Mouse (Mus musculus) midbrain, embryonic 12.5 days (tissue): ENCODE data around the gene Sec14l1. TPM values are rescaled to one million over a fixed set of nuclear protein-coding genes. Genes with fewer than 3 reads are reported as not detected.

ENCODE experiments used
- ATAC-seq: fragments of 200-750 bp; cut with Nextera tagmentation; 2 replicates; pipeline ENCODE4 v1.8.0; 2017; ENCODE audit warnings: low read depth, moderate TSS enrichment, moderate library complexity; ENCODE audit not compliant: low FRiP score
- H3K27ac ChIP-seq: fragments of 300-500 bp; sonication (generic); replicated peaks from 2 replicates; pipeline ENCODE4 v1.5.1; 2016; ENCODE audit warnings: mild to moderate bottlenecking
- H3K27me3 ChIP-seq: fragments of 300-500 bp; sonication (generic); 2 replicates; pipeline ENCODE4 v1.6.1; 2016; ENCODE audit warnings: mild to moderate bottlenecking
- H3K36me3 ChIP-seq: fragments of 300-500 bp; sonication (generic); 2 replicates; pipeline ENCODE4 v1.6.1; 2016
- H3K4me1 ChIP-seq: fragments of 300-500 bp; sonication (generic); 2 replicates; pipeline ENCODE4 v1.6.1; 2016
- H3K4me2 ChIP-seq: fragments of 300-500 bp; sonication (generic); replicated peaks from 2 replicates; pipeline ENCODE4 v1.6.1; 2016; ENCODE audit warnings: mild to moderate bottlenecking, moderate library complexity
- H3K4me3 ChIP-seq: fragments of 300-500 bp; sonication (generic); 2 replicates; pipeline ENCODE4 v1.5.1; 2016; ENCODE audit warnings: mild to moderate bottlenecking
- H3K9ac ChIP-seq: fragments of 300-500 bp; sonication (generic); replicated peaks from 2 replicates; pipeline ENCODE4 v1.6.1; 2016; ENCODE audit warnings: mild to moderate bottlenecking, moderate library complexity
- H3K9me3 ChIP-seq: fragments of 300-500 bp; sonication (generic); 2 replicates; pipeline ENCODE4 v1.6.1; 2016; ENCODE audit warnings: mild to moderate bottlenecking
- WGBS: fragments of 180-500 bp; shearing (Covaris S2); methylation state at CpG from one replicate; pipeline ENCODE4 v1.1.7; 2016; 5-methylcytosine and 5-hydroxymethylcytosine counted together
- polyA plus RNA-seq: library from polyadenylated mRNA; unstranded; fragments of >200 nt; fragmentation: Nextera tagmentation; extraction: Ambion mirVana; gene quantifications from 2 replicates; pipeline ENCODE4 v1.2.1, GENCODE M21; 2016

Sec14l1 gene
- polyA plus RNA-seq, 1 experiment from 2014 or later, result 63.7 TPM

DNA sequence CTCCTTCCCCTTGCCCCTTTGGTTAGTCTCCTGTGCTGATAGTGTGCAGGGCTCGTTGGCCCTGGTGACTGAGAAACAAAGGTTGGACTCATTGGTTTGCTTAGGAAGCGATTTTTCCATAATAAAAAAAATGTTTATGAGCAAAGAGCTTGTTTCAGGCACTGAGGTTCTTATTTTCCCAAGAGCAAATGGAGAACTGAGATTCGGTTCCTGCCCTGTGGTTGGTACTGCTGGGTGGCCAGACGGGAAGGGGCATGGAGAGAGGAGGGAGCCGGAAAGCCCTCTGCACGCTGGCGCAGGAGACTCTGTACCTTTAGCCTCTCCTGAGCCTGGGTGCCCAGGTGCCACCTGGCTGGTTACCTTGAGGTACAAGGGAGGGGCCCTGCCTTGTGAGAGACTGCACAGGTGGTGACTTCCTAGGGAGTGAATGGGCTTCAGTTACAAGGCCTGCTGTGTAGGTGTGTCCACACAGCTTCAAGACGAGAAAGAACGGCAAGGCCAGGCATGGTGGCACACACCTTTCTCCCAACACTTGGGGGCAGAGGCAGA, 23.3 kb downstream of the Sec14l1 start:
- Histone ChIP-seq H3K4me3 (no peak overlapping the region), H3K27me3 (no peaks in the 10 kb centered on the region), H3K27ac (no peak overlapping the region), H3K9ac (no peak overlapping the region), H3K4me1 (peaks cover 21% of the 10 kb centered on the region), H3K9me3 (no peaks in the 10 kb centered on the region), H3K36me3 (peaks cover 13% of the 10 kb centered on the region), H3K4me2 (no peak overlapping the region)
- WGBS, result 86% methylated on average over 9 of the region's 9 CpGs
- no peak for ATAC-seq

DNA sequence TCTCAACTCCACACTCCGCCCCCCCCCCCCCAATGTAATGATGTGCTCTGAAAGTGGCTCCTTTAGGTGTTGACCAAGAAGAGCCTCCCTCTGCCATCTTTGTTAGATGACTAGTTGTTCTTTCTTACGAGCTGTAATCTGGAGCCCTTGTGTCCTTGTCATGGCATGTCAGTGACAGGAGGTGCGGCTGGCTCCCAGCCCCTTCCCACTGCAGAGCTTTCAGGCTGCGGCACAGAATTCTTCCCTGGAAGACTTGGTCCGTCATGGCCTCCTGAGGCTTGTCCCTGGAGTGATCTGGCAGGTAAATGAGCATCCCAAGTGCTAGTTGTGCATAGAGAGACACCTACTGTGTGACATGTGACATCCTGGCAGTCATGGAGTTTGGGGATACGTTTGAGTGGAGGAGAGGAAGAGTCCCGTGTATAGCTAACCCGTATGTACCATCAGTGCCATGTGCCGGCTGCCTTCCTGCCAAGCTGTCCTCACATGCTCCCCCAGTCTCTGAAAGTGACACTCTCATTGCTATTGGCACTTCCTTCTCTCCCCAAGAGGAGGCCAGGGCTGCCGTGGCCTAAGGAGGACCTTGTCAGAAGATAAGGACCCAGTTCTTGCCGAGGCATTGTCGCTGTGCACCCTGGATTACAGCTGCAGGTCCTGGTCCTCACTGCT, 24.0 kb downstream of the Sec14l1 start:
- no peaks in the 10 kb centered on the region for H3K9me3 ChIP-seq
- no peak overlapping the region for H3K27ac ChIP-seq
- no peak overlapping the region for H3K9ac ChIP-seq
- no peaks in the 10 kb centered on the region for H3K27me3 ChIP-seq
- H3K4me2 ChIP-seq, result no peak overlapping the region
- no peak overlapping the region for H3K4me3 ChIP-seq
- ATAC-seq, result no peak
- 90% methylated on average over 12 of the region's 12 CpGs for WGBS
- H3K4me1 ChIP-seq, result peaks cover 19% of the 10 kb centered on the region
- H3K36me3 ChIP-seq, result peaks cover 19% of the 10 kb centered on the region

DNA sequence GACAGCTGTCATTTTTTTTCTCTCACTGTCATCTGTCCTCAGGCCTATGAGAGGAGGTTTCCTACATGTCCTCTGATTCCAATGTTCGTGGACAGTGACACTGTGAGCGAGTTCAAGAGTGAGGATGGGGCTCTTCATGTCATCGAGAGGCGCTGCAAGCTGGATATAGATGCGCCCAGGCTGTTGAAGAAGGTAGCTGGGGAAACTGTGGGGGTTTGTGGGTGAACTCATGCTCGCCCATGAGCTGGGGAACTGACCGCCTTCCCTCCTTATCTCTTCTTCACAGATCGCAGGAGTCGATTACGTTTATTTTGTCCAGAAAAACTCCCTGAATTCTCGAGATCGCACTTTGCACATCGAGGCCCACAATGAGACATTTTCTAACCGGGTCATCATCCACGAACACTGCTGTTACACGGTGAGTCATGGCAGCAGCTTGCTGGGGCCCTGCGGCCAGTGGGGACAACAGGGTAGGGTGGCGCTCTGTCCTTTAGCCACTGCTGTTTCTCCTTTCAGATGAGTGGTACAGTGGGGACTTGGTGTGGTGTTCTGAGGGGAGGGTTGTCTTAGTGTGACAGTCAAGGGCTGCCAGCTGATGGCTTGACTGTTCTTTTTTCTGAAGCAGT, 26.5 kb downstream of the Sec14l1 start:
- WGBS, result 94% methylated on average over 18 of the region's 18 CpGs
- no peak for ATAC-seq
- Histone ChIP-seq H3K36me3 (peaks cover 45% of the 10 kb centered on the region), H3K4me2 (no peak overlapping the region), H3K4me1 (no peaks in the 10 kb centered on the region), H3K27me3 (no peaks in the 10 kb centered on the region), H3K27ac (no peak overlapping the region), H3K4me3 (no peak overlapping the region), H3K9me3 (no peaks in the 10 kb centered on the region), H3K9ac (no peak overlapping the region)

DNA sequence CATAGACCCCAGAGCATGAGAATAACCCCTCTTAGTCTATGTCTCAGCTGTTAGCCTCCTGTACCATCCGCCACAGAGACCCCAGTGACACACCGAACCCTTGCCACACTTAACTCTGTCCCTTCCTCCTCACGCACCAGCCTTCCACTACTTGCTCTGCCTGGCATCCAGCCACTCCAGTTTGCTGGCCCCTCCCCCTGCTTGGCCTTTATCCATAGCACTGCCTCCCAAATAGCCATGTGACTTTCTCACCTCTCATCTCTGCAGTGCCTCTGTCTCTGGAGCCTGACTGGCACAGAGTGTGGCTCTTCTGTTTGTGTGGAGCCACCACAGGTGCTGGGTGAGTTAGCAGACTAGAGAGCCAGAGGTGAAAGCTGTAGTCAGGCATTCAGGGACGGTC, 27.5 kb downstream of the Sec14l1 start:
- H3K36me3 ChIP-seq, result peaks cover 55% of the 10 kb centered on the region
- 82% methylated on average over 4 of the region's 4 CpGs for WGBS
- H3K9me3 ChIP-seq, result no peaks in the 10 kb centered on the region

DNA sequence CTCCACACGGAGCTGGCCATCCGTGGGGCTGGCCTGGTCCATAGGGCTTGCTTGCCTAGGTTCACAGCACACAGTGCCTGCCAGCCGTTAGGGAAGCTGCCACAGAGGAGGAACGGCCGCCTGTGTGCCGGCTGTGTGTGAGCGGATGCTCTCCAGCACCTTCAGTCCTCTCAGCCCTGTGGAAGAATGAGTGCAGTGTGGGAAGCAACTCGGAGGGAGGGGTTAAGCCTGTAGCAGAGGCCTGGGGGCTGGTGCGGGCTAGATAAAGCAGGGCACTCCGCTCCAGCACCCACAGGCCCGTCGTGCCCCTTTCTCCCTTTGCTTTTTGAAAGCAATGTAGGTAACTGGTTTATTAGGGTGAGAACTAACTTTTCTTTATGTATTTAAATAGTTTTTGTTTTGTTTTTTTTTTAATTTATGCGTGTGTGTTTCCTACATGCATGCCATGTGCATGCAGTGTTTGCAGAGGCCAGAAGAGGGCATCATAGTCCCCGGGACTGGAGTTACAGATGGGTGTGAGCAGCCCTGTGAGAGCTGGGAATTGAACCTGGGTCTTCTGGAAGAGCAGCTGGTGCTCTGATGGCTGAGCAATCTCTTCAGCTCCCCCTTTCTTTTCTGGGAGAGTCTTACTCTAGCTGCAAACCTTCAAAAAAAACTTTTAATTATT, 30.6 kb downstream of the Sec14l1 start:
- Histone ChIP-seq H3K4me2 (no peak overlapping the region), H3K27me3 (no peaks in the 10 kb centered on the region), H3K9me3 (no peaks in the 10 kb centered on the region), H3K27ac (no peak overlapping the region), H3K4me3 (no peak overlapping the region), H3K4me1 (0 out of 2 replicates have a peak, but pooled peaks cover 2% of the 10 kb centered on the region), H3K9ac (no peak overlapping the region), H3K36me3 (peaks cover 84% of the 10 kb centered on the region)
- ATAC-seq, result no peak
- 90% methylated on average over 14 of the region's 14 CpGs for WGBS

More for the DNA sequence above, 27.5 kb downstream of the Sec14l1 start:
- H3K27me3 ChIP-seq, result no peaks in the 10 kb centered on the region
- no peak overlapping the region for H3K4me2 ChIP-seq
- H3K9ac ChIP-seq, result no peak overlapping the region
- ATAC-seq, result no peak
- H3K27ac ChIP-seq, result no peak overlapping the region
- no peak overlapping the region for H3K4me3 ChIP-seq
- H3K4me1 ChIP-seq, result no peaks in the 10 kb centered on the region

DNA sequence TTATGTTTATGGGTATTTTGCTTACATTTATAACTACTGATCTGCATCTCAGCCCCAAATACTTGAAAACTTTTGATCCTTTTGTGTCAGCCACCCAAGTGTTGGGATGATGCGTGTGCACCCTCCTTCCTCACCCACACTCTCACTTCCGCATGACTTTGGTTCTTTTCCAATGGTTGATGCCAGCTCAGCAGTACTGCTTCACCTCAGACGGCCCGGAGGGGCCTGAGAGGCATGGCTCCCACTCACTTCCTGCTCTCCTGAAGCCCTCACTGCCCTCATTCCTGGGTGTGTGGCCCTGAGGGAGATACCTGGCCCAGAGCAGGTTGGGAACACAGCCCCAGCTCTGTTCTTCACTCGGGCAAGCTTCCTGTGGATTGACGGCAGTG, 31.1 kb downstream of the Sec14l1 start:
- peaks cover 90% of the 10 kb centered on the region for H3K36me3 ChIP-seq
- H3K4me2 ChIP-seq, result no peak overlapping the region

DNA sequence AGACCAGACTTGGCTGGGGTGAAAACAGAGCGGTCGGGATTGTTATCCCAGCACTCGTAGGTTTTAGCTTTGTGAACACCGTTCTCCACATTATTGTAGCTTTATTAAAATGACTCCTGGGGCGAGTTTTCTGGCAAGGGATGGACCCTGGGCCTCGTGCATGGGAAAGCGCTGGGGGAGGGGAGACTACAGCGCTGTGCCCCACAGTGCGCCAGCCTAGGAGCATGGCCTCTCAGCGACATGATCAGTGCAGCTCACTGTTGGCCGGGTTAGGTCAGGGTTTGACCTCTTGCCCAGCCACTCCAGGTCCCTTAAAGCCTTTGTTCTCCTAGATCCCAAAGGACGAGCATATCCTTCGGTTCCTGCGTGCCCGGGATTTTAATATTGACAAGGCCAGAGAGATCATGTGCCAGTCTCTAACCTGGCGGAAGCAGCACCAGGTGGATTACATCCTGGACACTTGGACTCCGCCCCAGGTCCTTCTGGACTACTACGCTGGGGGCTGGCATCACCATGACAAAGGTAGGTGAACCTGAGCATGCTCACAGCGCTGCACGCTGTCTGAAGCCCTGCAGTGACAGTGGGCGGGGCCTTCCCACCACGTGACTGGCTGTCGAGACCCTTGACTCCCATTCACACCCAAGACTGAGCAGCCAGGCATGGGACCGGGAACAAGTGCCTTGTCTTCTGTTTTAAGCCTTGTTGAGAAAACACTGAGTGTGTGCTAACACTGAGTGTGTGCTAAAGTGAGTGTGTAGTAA, 32.0 kb downstream of the Sec14l1 start:
- Histone ChIP-seq H3K4me1 (0 out of 2 replicates have a peak, but pooled peaks cover 2% of the 10 kb centered on the region), H3K36me3 (peaks cover 93% of the 10 kb centered on the region)

More for the DNA sequence above, 31.1 kb downstream of the Sec14l1 start:
- Histone ChIP-seq H3K9me3 (no peaks in the 10 kb centered on the region), H3K27me3 (no peaks in the 10 kb centered on the region), H3K4me3 (no peak overlapping the region), H3K9ac (no peak overlapping the region), H3K27ac (no peak overlapping the region), H3K4me1 (0 out of 2 replicates have a peak, but pooled peaks cover 2% of the 10 kb centered on the region)
- WGBS, result 96% methylated on average over 6 of the region's 6 CpGs
- no peak for ATAC-seq

DNA sequence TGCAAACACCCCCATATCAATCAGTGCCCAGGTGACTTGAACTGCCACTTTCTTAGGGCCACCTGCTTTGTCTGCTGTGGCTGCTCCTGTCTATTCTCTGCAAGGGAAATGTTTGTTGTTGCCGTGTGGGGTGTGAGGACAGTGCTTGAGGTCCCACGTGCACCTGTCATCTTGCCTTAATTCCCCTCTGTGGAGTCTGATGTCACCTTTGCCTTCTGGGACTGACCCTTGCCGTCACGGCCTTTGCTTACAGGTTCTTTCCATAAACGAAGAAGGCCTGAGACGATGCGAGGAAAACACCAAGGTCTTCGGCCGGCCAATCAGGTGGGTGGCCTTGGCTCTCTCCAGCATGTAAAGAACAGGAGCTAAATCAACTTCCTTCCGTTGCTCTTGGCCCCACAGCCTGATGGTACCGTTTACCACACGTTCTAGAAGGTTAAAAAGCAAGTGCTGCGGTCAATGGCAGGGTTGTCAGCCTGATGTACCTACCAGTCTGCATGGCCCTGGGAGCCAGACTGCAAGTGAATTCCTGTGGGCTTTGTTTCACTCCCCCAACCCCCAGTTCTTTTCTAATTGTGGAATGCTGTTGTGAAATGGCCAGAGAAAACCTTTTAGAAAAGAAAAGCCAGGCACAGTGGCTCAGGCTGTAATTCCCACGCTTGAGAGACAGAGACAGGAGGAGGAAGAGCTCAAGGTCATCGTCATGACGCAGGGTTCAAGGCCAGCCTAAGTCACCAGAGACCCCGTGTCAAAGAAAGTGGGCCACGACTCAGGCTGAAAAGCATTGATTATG, 34.1 kb downstream of the Sec14l1 start:
- no peak for ATAC-seq
- Histone ChIP-seq H3K9ac (no peak overlapping the region), H3K4me3 (no peak overlapping the region), H3K36me3 (peaks cover 90% of the 10 kb centered on the region), H3K4me2 (no peak overlapping the region), H3K27me3 (no peaks in the 10 kb centered on the region), H3K4me1 (0 out of 2 replicates have a peak, but pooled peaks cover 2% of the 10 kb centered on the region), H3K9me3 (no peaks in the 10 kb centered on the region), H3K27ac (no peak overlapping the region)
- 79% methylated on average over 18 of the region's 18 CpGs for WGBS

More for the DNA sequence above, 32.0 kb downstream of the Sec14l1 start:
- Histone ChIP-seq H3K9me3 (no peaks in the 10 kb centered on the region), H3K27me3 (no peaks in the 10 kb centered on the region), H3K4me2 (no peak overlapping the region), H3K27ac (no peak overlapping the region), H3K4me3 (no peak overlapping the region), H3K9ac (no peak overlapping the region)
- 58% methylated on average over 24 of the region's 24 CpGs for WGBS
- no peak for ATAC-seq

DNA sequence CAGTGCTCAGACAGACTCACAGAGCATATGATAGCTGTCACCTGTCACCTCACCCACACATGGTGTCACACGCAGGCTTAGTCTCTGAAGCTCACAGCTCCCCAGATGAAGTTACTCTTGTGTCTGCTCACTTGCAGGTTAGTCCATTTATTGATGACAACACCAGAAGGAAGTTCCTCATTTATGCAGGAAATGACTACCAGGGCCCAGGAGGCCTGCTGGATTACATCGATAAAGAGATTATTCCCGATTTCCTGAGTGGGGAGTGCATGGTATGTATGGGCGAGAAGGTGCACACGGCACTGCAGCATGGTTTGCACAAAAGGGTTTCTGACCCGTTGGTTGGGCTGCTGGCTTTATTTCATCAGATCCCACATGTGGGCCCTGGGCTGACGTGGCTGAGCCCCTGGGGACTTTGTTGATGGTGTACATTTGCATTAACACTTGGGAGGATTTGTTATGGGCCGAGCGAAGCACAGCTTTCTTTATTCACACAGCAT, 35.5 kb downstream of the Sec14l1 start:
- Histone ChIP-seq H3K4me2 (no peak overlapping the region), H3K9ac (no peak overlapping the region), H3K4me3 (no peak overlapping the region), H3K4me1 (0 out of 2 replicates have a peak, but pooled peaks cover 2% of the 10 kb centered on the region), H3K27ac (no peak overlapping the region), H3K27me3 (no peaks in the 10 kb centered on the region), H3K9me3 (no peaks in the 10 kb centered on the region), H3K36me3 (peaks cover 90% of the 10 kb centered on the region)
- no peak for ATAC-seq
- WGBS, result 83% methylated on average over 9 of the region's 9 CpGs

DNA sequence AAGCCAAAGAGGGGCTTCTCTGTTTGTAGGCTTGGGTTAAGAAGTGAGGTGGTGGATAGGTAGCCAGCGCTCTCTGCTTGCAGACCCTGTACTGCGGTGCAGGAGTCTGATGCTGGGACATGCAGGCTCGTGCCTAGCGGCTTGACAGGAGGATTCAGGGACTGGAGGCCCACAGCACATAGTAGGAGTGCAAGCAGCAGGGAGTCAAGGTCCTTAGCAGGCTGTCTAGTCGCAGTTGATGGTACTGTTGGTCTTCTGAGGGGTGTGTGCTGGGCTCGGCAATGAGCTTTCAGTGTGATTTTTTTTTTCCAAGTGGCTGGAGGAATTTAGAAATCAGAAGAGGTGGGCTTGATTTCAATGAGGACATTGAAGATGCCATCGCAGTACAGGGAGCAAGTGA, 36.5 kb downstream of the Sec14l1 start:
- H3K36me3 ChIP-seq, result peaks cover 90% of the 10 kb centered on the region
- WGBS, result 94% methylated on average over 7 of the region's 7 CpGs
- peaks cover 8% of the 10 kb centered on the region for H3K4me1 ChIP-seq
- no peak overlapping the region for H3K27ac ChIP-seq
- no peaks in the 10 kb centered on the region for H3K27me3 ChIP-seq
- H3K9ac ChIP-seq, result no peak overlapping the region
- no peaks in the 10 kb centered on the region for H3K9me3 ChIP-seq
- H3K4me3 ChIP-seq, result no peak overlapping the region
- H3K4me2 ChIP-seq, result no peak overlapping the region
- ATAC-seq, result no peak

DNA sequence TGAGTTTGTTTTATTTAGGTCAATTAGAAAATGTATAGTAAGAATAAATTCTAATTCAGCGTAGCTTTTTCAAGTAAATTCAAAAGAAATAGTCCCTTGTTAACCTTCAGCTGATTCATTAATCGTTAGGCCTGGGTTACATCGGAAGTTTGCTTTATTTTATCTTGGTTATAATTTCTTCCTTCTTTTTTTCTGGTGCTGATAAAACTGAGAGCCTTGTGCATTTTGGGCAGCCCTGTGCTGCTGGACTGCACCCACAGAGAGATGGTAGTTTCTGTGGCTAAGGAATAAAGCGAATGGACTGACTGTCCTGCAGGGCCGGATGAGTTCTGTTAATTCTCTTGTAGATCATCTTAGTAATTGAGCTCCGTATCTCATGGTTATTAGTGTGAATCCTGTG, 37.6 kb downstream of the Sec14l1 start:
- no peak overlapping the region for H3K9ac ChIP-seq
- H3K36me3 ChIP-seq, result peaks cover 88% of the 10 kb centered on the region
- WGBS, result 89% methylated on average over 6 of the region's 6 CpGs

More for the DNA sequence above, 37.6 kb downstream of the Sec14l1 start:
- H3K4me2 ChIP-seq, result no peak overlapping the region
- no peak overlapping the region for H3K4me3 ChIP-seq
- no peak for ATAC-seq
- H3K27me3 ChIP-seq, result no peaks in the 10 kb centered on the region
- peaks cover 8% of the 10 kb centered on the region for H3K4me1 ChIP-seq
- H3K27ac ChIP-seq, result no peak overlapping the region
- H3K9me3 ChIP-seq, result no peaks in the 10 kb centered on the region
